Mouse (Mus musculus) layer of hippocampus, postnatal 14 days (tissue): ENCODE measurements at regions not wholly inside any gene's neighbourhood (a gene's known extent, or its start where the extent isn't known, plus 50 kb on each side); places are given as distances from the start of the nearest gene placed in this dataset.

Experiments used
- DNase-seq, 2 experiments: peaks; one replicate each; pipeline ENCODE4 v3.0.0; 2021 to 2022; ENCODE audit warnings: low spot score in 2 of 2, mixed read lengths in 1 of 2

GRCm38 (mm10) chr2:178643841-178644240, 213.5 kb downstream of the Cdh26 start:
- DNase-seq = no peak

DNA sequence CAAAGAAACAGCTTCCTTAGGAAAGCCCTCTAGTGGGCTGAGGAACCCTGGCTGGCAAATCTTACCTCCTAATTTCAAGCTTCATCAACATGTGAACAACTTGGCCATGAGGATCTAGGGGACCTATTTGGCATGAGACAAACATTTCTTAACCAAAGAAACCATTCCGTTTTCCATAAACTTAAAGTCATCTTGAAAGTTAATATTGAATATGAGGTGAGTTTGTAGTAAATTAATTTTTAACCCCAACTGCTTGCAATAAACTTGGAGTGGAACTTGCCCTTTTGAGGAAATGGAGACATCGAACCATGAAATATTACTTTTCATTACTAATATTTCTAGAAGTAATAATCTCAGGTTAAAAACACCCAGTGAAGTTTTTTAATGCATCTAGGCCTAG, 229.7 kb downstream of the Cdh26 start:
- DNase-seq = no peak

DNA sequence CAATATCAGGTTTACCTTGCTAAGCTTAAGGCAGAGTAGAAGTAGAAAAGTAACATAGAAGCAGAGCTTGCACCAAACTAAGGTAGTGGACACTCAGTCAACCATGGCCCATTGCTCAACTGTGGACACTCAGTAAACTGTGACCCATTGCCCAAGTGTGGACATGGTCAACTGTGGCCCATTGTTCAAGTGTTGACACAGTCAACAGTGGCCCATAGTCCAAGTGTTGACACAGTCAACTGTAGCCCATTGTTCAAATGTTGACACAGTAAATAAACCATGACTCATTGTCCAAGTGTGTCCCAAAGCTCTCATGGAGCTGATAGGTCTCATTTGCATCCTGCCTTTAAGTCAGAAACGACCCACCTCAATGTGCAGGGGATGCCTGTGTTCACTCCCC, 232.1 kb downstream of the Cdh26 start:
- DNase-seq = no peak

DNA sequence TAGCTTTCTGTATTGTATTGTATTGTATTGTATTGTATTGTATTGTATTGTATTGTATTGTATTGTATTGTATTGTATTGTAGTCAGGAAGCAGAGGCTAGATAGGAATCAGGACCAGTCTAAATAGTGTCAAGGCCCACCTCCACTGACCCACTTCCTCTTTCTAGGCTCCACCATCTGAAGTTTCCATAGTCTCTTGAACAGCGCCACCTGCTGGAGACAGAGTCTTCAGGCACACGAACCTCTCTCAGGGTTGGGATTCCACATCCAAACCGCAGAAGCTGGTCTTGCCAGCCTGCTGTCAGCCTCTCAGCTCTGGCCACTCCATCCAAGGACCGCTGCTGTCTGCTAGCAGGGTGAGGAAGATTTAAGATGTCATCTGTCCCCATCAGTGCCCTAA, 234.6 kb downstream of the Cdh26 start:
- peak; percentile 39 to 59 for DNase-seq

DNA sequence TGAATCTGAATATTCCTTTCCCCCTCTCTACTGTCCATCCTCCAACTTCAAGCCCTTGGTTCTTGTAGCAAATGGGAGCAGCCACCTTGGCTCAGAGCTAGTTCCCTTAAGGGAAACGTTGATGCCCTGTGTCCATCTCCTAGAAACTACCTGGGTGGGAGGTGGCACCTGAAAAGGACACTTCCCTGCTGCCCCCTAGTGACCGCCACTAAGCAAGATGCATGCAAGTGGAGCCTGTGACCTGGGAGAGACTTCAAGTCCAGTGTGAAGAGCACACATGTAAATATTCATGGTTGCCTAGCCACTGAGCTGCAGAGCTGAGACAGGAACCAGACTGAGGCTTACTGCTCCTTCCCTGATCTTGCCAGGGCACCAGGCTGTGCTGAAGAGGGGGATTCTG, 238.1 kb downstream of the Cdh26 start:
- no peak for DNase-seq

DNA sequence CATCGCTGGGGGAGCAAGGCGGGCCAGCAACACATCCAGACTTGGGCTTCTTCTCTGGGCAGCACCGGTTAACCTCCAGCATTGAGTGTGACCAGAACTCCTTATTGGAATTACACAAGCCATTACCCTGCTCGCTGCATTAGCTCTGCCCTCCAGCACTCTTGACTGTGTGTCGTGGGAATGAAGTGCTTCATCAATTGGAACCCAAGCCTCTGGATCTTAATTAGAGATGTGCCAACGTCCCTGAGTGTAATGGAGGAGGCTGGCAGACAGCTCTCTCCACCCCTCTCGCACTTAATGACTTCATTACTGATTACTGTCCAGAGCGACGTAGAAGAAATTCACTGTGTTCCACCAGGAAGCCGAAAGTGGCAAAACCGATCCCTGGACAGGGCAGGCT, 240.6 kb downstream of the Cdh26 start:
- DNase-seq = no peak

GRCm38 (mm10) chr2:178673621-178674020, 243.3 kb downstream of the Cdh26 start:
- no peak for DNase-seq

DNA sequence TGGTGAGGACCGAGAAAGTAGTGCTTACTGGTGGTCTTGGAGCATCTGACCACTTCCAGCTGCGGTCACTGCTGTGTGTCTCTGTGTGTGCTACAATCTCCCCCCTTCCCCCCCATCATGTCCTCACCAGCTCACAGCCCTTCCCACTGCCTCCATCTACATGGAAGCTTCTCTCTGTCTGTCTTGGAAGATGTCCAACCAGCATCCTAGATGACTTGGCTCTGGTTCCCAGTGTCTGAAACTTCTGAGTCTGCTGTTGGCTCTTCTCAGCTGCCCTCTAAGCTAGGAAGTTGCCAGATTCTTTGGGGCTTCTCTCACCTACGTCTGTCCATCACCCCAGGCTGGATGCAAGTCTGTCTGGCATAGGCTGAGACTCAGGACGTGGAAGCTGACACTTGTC, 244.3 kb downstream of the Cdh26 start:
- DNase-seq = no peak

DNA sequence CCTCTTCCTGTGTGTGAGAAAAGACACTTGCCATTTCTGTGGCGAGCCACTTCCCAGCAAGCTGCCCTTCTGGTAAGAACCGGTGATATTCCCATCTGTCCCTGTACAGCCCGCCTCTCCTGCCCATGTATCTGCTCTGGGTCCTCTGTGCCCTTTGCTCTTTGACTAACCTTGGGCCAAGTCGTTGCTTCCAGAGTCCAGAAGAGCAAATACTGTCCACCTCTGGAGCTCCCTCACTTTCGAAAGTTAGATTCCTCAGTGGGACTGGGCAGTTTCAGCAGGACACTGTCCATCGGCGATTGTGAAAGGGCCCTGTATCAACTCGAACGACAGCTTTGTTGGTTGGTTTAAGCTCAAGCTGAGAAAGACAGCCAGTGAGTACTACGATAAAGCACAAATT, 246.6 kb downstream of the Cdh26 start:
- DNase-seq = no peak

- no peak for DNase-seq
These were observed 250.0 kb downstream of the Cdh26 start for GRCm38 (mm10) chr2:178680368-178680767.

- no peak for DNase-seq
These were observed 254.0 kb downstream of the Cdh26 start for GRCm38 (mm10) chr2:178684026-178684958.

DNA sequence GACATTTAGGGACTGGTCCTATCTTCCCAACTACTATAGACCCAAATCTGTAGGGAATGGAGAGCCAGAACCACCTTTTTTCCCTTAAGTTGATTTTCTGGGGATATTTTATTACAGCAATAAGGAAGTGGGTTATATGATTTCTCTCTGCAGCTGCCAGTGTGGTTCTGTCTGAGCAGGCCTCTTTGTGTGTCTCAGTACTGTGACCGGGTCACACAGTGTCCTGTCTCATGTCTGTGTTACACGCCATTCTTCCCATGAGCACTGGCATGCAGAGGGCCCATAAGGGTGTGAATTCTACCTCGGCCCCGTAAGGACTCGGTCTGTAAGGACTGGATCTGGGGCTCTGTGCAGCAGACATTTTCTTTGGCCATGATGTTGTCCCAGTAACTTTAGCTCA, 254.9 kb downstream of the Cdh26 start:
- no peak for DNase-seq

- DNase-seq = no peak
These were observed 255.9 kb downstream of the Cdh26 start for GRCm38 (mm10) chr2:178686167-178686601.

DNA sequence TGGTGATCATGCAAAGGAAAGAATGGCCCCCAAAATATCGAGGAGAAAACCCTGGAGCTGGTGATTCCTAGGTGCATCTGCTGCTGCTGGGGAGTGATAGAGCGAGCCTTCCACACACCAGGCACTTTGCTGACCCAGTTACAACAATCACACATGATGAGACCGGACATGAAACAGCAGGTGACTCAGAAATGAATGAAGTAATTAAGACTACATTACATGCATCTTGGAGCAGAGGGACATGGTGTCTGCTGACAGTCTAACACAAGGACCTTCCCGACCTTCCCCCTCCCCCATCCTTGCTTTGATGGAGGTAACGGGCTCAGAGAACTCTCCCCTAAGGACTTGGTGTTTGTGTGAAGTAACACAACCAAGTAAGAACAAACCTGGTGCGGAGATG, 258.3 kb downstream of the Cdh26 start:
- no peak for DNase-seq

GRCm38 (mm10) chr2:178691190-178691864, 261.0 kb downstream of the Cdh26 start:
- DNase-seq = no peak

DNA sequence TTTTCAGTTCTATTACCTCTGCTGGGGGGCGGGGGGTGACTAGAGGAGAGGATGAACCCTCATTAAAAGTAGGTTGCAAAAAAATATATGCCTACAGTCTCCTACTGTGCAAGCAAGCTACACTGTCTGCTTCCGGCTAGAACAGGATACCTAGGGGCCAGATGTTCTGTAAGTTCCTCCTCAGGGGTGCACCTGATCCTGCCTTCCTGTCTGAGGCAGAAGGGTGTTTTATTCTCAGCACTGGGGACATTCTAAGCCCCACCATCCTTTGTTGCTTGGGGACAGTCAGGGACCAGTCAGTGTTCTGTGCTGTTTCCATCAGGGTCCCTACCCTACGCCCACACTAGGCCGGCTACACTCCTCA, 261.5 kb downstream of the Cdh26 start:
- DNase-seq = no peak

DNA sequence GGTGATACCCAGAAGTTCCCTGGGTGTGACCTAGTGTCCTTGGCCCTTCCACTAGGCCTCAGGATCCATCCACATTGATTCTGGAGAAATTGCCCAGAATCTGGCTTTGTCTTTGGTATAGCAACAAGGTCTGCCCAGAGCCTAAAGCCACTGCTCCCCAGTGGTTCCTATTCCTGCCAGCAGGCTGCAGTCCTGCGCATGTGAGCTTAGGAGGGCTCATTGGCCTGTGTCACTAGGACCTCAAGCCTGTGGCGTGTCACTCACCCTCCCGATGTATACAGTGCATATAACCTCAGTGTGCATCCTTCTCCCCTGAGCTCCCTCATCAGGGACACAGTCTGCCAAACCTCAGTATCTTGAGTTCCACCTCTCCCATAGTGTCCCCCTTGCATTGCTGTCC, 261.9 kb downstream of the Cdh26 start:
- DNase-seq = no peak

DNA sequence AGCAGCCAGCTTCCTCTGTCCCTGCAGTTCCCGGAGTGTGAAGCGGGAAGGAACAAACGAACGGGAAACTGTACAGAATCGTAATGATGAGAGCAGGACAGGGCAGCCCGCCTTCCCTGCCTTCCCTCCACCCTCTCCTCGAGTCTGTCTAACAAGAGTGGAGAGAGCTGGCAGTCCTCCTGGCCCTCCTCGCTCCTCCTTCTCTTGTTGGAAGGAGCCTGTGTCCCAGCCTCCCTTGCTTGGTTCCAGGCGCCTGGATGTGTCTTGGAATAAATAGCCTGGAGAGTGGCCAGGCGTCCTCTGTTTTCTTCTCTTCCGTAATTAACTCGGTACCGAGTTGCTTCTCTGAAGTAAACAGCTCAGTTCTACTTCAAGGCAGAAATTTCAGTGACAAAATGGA, 268.3 kb downstream of the Cdh26 start:
- peak; percentile 61 to 83 for DNase-seq

DNA sequence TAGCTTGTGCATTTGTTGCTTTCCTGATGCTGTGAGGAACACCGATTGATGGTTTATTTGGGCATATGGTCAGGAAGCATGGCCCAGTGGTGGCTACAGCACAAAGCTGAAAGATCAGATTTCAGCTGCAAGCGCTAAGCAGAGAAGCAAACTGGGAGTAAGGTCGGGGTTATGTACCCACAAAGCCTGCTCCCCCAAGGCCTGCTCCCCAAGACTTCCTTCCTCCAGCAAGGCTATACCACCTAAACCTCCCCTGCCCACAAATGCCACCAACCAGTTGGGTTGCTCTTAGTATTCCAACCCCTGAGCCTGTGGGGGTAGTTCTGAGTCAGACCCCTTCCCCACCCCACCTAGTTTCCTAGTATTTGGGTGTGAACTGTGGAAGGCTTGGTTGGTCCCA, 270.5 kb downstream of the Cdh26 start:
- DNase-seq = no peak

DNA sequence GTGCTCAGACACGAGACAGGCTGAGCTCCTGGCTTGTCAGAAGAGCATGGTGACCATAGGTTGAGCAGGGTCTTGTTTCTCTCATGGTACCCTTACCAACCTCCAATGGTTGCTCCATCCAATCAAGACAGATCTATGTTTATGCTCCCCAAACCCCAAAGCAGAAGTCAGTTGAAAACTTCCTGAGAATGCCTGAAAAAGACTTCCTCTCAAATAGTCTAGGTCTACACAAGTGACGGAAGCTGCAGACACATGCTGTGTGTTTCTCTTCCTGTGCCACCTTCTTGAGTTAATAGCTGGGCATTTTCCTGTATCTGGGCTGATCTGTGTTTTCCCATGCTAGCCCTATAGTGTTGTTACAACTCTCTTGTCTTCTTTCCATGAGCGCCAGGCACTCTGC, 274.2 kb downstream of the Cdh26 start:
- DNase-seq = no peak

DNA sequence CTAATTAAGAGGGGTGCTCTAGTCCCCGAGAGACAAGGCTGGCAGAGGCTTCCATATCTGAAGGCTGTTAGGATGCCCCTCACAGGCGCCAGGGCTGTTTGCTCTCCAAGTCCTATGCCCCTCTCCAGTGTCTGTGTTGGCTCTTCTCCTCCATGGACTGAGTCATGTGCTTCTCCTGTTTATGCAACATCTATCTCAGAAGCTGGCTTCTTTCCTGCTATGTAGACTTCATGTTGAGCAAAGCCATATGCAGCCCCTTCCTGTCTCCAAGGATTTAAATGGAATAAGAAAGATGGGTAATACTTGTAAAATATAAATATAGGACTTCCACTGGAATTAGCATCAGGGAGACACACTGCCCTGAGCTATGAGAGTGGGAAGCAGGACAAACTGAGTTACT, 278.3 kb downstream of the Cdh26 start:
- DNase-seq = no peak

DNA sequence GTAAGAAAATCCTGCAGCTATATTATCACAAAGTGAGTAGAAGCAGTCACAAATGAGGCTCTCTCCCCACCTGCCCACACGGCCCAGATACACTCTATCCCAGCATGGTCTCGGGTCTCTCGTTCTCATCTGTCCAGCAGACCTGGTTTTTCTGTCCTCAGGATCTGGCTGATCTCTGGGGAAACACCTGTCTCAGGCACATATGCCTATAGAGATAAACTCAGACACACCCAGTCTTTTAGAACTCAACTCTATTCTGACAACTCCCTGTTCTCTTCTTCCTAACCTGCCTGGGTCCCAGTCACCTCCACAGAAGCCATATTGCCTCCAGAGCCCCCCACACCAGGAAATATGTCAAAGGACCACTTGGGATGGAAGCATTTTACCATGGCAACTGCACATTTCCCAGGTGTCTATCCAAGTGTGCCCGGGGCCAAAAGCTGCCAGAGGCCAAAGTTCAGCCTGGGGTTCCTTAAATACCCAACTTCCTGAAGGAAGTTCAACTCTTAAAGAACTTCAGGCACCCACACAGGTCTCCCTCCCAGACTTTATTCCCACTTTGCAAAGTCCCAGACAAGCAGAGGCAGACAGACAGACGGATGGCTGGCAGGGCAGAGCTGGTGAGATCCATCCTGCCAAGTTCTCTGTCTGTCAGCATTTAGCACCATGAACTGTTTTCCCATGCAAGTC, 279.0 kb downstream of the Cdh26 start:
- DNase-seq = no peak
